Mouse (Mus musculus) olfactory bulb, adult 2 months (tissue): ENCODE results near the gene Sf3b3. TPM values are rescaled to one million over a fixed set of nuclear protein-coding genes. Genes with fewer than 3 reads are reported as not detected.

Experiments
- H3K27ac ChIP-seq: fragments of 200-500 bp; 2 replicates; pipeline ENCODE4 v1.5.1; 2012; ENCODE audit warnings: low read depth, low read length; ENCODE audit not compliant: insufficient read depth
- H3K4me1 ChIP-seq: fragments of 200-500 bp; 2 replicates; pipeline ENCODE4 v1.6.1; 2012; ENCODE audit warnings: low read length; ENCODE audit not compliant: control insufficient read depth, insufficient read depth
- H3K4me3 ChIP-seq: fragments of 200-500 bp; 2 replicates; pipeline ENCODE4 v1.5.1; 2012; ENCODE audit warnings: mild to moderate bottlenecking, low read depth, low read length, moderate library complexity; ENCODE audit not compliant: insufficient read depth
- CTCF ChIP-seq: fragments of 200-500 bp; IDR thresholded peaks from 2 replicates; pipeline ENCODE4 v1.5.1; 2012; ENCODE audit warnings: low read depth, mild to moderate bottlenecking, low read length, moderate library complexity; ENCODE audit not compliant: insufficient read depth
- POLR2A ChIP-seq: fragments of 200-500 bp; IDR thresholded peaks from 2 replicates; pipeline ENCODE4 v1.6.1; 2012; ENCODE audit warnings: mild to moderate bottlenecking, low read depth, low read length, moderate library complexity; ENCODE audit not compliant: insufficient read depth
- WGBS: fragments of 180-500 bp; shearing (Covaris S2); methylation state at CpG from one replicate; pipeline ENCODE4 v1.1.7; 2018; 5-methylcytosine and 5-hydroxymethylcytosine counted together
- polyA plus RNA-seq: library from polyadenylated mRNA; stranded (reverse); fragments of >200 nt; gene quantifications from 2 replicates; pipeline ENCODE4 v1.2.4, GENCODE M21; 2012; ENCODE audit warnings: low replicate concordance; ENCODE audit not compliant: missing spikeins, insufficient read depth, insufficient read length

Sf3b3 gene
- polyA plus RNA-seq, 1 experiment, result 172 TPM

DNA sequence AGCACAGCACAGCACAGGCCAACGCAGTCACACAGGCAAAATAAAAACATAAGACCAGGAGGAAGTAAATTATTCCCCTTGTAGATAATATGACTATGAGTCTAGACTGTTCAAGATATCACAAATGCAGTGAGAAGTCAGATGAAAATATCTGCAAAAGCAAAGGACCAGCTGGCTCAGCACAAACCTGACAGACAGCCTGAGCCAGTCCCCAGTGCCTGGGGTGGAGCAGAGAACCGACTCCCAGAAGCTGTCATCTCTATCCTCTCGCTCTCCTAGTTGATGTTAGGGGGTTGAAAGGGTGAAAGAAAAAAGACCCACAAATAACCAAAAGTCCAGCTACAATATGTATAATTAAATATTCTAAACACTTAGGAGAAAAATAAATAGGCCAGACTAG lies 70.9 kb downstream of the Sf3b3 start:
- Histone ChIP-seq H3K4me1 (peaks cover 10% of the 10 kb centered on the region), H3K4me3 (no peak overlapping the region), H3K27ac (no peak overlapping the region)
- 68% methylated on average over 3 of the region's 3 CpGs for WGBS
- TF ChIP-seq POLR2A (no peak), CTCF (no peak)

DNA sequence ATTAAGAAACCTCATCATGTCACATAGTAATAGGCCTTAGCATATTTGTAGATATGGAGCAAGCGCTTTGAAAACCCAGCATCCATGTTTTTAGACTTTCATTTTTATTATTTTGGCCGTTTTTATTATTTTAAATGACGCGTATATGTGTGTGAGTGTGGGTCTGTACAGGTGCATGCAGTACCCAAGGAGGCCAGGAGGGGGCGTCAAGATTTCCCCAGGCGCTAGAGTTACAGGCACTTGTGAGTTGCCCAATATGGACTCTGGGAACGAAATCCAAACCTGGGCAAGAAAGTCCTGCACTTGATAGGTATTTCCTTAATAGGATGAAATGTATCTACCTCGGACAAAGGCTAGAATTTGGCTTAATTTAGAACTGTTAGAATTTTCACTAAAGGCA lies 71.3 kb downstream of the Sf3b3 start:
- H3K27ac ChIP-seq, result no peak overlapping the region
- peaks cover 10% of the 10 kb centered on the region for H3K4me1 ChIP-seq
- WGBS, result 74% methylated on average over 8 of the region's 8 CpGs
- TF ChIP-seq POLR2A (no peak), CTCF (peak; percentile 38; the same call in 1 of the 2 replicates)
- H3K4me3 ChIP-seq, result no peak overlapping the region

DNA sequence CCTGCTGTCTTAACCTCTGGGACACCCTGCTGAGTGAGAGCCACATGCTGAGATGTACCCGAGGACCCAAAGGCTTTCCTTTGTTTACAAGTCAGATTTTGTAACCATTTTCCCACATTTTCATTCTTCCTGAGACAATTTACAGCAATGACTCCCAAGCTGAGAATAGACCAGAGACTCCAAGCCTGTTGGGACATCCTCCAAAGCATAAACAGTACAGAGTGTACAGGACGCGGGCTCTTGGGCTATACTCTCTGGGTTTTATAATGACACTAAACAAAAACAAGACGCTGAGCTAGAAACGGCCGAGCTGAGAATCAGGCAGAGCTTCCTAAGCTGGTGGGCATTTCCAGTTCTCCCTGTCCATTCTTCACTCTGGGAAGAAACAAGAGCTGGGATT lies 71.9 kb downstream of the Sf3b3 start:
- WGBS, result 81% methylated on average over 6 of the region's 6 CpGs
- Histone ChIP-seq H3K4me3 (no peak overlapping the region), H3K4me1 (peaks cover 10% of the 10 kb centered on the region), H3K27ac (no peak overlapping the region)
- TF ChIP-seq POLR2A, result no peak

DNA sequence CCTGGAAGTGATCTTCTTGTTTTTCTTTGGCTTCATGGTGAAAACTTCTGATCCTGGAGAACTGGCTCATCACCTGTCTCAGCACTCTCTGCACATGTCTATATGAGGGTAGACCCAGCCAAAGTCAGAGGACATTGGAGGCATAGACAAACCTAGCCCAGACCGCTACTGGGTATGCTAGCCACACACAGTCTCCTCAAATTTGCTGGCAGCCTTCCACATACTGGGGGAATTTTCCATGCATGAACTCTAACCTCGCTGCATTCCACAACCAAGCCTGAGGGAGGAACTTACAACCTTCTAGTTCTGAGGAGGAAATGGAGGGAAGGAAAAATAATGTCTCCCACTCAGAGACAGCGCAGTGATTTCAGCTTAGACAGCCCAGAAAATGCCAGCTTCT lies 72.5 kb downstream of the Sf3b3 start:
- WGBS, result 85% methylated on average over 3 of the region's 3 CpGs
- H3K27ac ChIP-seq, result no peak overlapping the region

DNA sequence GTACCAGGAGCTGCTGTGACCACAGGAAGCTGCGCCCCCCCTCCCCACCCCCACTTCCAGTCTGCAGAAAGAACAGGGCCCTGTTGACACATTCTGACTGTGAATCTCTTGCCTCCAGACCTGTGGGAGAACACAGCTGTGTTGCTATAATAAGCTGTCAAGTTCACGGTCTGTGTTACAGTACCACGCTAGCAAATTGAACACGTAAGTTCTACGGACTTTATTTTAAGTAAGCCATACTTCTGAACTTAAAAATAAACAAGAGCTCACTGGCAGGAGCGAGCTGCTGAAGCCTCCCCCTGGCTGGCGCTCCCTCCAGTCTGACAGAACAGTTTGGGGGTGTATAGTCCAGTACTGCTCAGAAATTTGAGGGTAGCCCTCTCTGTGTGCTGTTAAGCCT lies 74.1 kb downstream of the Sf3b3 start:
- Histone ChIP-seq H3K27ac (peak overlapping the region; percentile 91), H3K4me3 (no peak overlapping the region), H3K4me1 (peaks cover 10% of the 10 kb centered on the region)
- 35% methylated on average over 7 of the region's 7 CpGs for WGBS
- TF ChIP-seq CTCF (no peak), POLR2A (no peak)

More for the DNA sequence above, 72.5 kb downstream of the Sf3b3 start:
- no peak overlapping the region for H3K4me3 ChIP-seq
- TF ChIP-seq CTCF, result no peak
- no peak for TF ChIP-seq POLR2A
- peaks cover 10% of the 10 kb centered on the region for H3K4me1 ChIP-seq

DNA sequence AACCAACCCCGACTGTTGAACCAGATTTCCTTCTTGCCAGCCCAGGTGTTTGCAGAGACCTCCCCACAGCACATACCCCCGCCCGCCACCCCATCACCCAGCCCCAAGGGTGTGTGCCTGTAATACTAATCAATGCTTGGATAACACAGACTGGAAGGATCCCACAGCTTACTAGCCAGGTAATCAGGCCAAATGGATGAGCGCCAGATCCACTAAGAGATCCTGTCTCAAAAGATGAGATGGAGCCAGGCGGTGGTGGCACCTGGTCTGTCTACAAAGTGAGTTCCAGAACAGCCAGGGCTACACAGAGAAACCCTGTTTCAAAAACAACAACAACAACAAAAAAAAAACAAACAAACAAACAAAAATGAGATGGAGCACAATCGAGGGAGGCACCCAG lies 79.3 kb downstream of the Sf3b3 start:
- WGBS, result 87% methylated on average over 6 of the region's 6 CpGs
- peaks cover 2% of the 10 kb centered on the region; the same call in 1 of the 2 replicates for H3K4me1 ChIP-seq
- no peak for TF ChIP-seq CTCF
- TF ChIP-seq POLR2A, result no peak
- H3K27ac ChIP-seq, result no peak overlapping the region
- H3K4me3 ChIP-seq, result no peak overlapping the region

DNA sequence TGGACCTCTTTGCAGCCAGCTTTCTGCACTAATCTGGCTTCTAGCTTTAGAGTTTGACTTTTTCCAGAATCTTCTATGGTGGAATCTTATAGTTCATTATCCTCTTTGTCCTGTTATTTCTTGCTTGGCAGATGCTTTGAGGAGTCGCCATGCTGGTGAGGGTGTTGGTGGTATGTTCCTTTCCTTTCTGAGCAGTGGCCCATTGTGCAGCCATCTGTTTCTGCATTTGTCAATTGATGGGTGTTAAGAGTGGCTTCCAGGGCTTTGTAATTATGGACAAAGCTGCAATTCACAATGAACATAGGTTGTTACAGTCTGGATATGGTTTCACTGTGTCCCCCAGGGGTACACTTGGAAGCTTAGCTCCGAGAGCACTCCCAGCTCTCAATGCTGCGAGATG lies 81.9 kb downstream of the Sf3b3 start:
- TF ChIP-seq POLR2A (no peak), CTCF (no peak)
- H3K4me3 ChIP-seq, result no peak overlapping the region
- H3K27ac ChIP-seq, result no peak overlapping the region
- H3K4me1 ChIP-seq, result no peaks in the 10 kb centered on the region
- WGBS, result 55% methylated on average over 3 of the region's 3 CpGs

DNA sequence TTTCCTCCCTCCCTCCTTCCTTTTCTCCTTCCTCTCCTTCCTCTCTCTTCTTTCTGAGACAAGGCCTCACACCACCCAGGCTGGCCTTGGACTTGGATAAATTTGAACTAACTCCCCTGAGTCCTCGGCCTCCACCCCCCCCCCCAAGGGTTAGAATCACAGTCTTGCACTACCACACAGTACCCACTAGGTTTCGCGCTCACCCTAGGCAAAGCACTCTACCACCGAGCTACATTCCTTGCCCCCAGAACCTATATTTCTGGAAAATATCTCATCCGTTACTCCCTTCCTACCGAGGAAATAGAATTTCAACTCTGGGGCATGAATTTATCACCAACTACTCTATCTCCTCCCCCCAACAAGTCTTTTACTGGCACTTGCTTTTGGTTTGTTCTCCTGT lies 84.6 kb downstream of the Sf3b3 start:
- 66% methylated on average over 6 of the region's 6 CpGs for WGBS
- no peak overlapping the region for H3K27ac ChIP-seq
- TF ChIP-seq CTCF (no peak), POLR2A (no peak)
- H3K4me1 ChIP-seq, result no peaks in the 10 kb centered on the region
- no peak overlapping the region for H3K4me3 ChIP-seq

DNA sequence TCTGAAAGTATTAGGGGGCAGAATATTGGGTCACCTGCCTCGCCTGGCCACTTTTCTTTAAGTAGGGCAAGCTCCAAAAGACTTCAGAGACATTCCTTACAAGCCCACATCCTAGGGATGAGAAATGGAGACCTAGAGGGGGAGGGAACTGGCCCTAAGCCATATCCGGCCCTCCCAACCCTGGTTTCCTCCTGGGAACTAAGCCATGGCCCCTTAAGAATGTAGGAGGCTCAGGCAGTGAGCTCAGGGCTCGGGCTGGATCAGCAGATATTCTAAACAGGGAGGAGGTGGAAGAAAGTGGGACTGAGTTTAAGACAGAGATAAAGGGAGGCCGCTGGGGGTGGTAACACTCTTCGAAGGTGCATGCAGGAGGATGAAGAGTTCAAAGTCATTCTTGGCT lies 85.4 kb downstream of the Sf3b3 start:
- Histone ChIP-seq H3K4me1 (0 out of 2 replicates have a peak, but pooled peaks cover 3% of the 10 kb centered on the region), H3K4me3 (no peak overlapping the region), H3K27ac (no peak overlapping the region)
- WGBS, result 47% methylated on average over 5 of the region's 5 CpGs
- TF ChIP-seq CTCF (no peak), POLR2A (no peak)
